Mouse (Mus musculus) ES-CJ7 (cell line): Measurements from ENCODE around the gene Prrx2.

Experiments used
- DNase-seq: peaks from one replicate; pipeline ENCODE4 v3.0.0; 2011; ENCODE audit warnings: low read depth, low spot score

The Prrx2 gene

DNA sequence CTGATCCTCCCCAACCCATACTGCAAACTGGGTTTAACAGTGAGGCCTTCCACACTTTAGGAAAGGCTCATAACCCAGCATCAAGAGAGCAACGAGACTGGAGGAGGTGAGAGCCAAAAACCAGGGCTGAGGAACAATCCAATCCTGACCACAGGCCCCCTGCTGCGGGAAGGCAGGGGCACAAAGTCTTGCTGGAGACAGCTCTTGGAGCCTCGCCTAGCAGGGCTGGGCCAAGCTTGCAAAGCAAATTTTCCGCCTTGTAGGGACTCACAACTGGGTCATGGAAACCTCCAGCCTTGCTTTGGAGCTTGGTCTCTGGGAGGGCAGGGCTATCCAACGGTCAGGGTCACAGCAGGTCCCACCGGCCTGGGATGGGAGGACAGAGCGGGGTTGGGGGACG lies 36.1 kb downstream of the Prrx2 start:
- peak; percentile 71 for DNase-seq

DNA sequence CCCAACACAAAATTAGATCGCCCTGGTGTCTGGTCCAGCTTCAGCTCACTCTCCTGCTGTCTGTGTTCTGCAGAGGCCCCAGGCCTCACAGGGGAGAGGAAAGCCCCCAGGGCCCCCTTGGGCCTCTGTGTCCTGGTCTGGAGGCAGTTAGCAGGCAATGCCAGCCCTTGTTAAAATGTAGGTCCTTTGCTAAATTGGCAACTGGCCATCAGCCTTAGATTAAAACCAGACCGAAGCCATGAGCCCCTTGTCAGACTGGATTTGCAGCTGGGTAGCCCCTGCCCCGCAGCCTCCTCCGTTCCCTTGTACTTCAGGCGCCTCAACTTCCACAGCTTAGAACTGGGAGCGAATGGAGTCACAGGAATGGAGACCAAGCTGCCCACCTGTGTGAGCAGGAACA lies 37.9 kb downstream of the Prrx2 start:
- no peak for DNase-seq

DNA sequence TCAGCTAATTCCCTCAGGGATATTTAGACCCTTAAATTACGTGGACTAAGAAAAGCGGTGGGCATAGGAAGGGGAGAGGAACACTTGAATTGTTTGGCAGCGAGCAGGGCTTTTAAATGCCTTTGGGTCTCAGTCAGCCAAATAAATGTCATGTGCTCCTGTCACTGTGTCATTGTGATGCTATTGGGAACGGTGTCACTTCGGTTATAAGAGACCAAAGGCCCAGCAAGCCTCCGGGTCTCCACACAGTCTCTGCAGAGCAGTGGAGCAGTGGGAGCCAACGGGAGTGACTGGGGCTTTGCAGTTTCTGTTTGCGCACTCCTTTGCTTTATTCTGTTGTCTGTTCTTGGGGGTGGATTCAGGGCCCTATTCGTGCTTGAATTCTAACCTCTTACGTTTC lies 39.7 kb downstream of the Prrx2 start:
- DNase-seq, result no peak

DNA sequence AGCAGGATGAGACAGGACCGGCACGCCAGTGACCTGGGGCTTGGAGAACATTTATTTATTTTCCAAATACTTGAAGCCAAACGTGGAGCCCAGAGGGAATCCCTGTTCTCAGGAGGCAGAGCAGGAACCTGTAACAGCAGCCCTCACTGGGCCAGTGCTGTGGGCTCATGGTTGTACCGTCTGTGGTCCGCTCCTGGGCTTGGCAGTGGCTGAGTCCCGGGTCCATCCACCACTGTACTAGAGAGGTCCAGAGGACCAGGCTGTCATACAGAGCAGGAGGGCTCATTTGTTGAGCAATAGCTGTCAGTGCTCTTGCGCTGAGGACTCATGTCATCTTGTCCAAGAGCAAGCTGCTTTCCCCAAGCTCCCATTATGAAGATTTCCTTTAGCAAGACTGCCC lies 40.3 kb downstream of the Prrx2 start:
- no peak for DNase-seq

DNA sequence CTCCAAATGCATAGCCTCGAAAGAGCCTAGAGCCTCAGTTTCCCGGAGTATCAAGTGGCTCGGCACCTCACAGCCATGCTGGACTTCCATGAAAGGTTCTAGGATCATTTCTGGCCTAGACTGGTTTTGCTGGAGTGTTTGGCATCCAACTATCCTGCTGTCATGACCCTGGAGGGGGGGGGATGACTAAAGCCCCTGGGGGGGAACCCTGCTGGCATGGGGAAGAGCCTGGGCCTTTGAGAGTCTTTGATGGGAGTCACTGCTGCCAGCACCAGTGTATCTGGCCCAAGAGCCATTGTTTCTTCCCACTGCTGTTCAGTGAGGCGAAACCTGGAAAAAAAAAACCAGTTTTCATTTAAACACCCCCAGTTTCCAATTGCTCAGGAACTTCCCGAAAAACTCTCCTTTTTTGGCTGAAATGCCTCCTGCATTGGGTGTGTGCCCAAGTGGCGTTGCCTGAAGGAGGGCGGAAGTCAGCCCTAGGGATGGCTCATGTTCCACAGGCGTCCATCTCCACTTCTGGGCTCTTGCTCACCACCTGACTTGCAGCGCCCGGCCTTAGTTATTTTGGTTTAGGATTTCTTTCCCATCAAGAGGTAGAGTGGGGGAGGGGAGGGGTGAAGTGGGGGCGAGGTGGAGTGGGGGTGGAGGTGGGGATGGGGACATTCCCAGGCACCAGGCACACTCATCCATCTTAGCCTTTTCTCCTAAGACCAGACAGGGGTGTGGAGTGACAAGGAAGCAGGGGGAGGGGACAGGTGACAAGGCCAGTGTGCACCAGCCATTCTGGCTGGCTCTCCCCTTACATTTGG lies 41.1 kb downstream of the Prrx2 start:
- DNase-seq, result peak; percentile 27

DNA sequence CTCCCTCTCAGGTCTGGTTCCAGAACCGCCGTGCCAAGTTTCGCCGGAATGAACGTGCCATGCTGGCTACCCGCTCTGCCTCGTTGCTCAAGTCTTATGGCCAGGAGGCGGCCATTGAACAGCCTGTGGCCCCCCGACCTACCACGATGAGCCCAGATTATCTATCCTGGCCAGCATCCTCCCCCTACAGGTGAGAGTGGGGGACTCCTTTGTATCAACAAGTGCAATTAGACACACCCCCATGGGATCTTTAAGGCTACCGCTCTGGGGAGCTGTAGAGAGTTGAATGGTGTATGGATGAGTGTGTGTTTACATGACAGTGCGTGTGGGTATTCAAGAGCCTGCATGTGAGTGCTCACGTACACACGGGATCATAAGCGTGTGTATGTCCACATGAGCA lies 44.7 kb downstream of the Prrx2 start:
- peak; percentile 51 for DNase-seq

DNA sequence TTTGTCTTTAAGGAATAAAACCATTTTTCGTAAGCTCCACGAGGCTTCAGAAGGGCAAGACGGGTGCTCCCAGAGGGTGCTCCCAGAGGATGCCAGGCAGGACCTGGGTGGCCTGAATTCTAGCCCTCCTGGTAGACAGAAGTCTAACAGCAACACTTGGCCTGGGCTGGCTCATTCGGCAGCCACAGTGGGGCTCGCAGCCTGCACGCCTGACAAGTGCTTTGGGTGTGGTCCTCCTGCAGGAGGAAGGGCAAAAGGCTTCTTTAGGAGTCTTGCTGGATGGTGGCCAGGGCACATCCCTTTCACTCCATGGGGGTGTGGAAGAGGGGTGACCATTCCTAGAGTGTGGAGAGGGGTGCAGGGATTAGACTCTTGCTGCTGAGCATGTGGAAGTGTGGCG lies 46.4 kb downstream of the Prrx2 start:
- peak; percentile 61 for DNase-seq

DNA sequence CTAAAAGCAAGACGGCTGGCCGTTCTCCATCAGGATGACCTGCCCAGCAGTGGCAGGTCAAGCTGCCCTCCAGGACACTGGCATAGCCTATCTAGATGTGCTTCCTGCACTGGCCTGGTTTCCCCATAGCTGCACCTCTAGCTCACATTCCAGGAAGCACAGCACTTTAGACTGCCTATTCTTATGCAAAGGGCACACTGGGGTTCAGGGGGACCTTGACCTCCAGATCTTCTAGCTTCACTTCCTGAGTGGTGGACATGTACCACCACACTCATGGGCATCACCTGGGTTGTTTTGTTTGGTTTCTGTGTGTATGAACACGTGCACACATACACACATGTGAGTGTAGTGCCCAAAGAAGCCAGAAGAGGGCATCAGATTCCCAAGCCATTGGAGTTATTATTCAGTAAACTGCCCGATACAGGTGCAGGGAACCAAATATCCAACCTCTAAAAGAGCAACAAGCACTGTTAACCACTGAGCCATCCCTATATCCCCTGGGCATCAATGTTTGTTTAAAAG lies 50.1 kb downstream of the Prrx2 start:
- peak; percentile 86 for DNase-seq

DNA sequence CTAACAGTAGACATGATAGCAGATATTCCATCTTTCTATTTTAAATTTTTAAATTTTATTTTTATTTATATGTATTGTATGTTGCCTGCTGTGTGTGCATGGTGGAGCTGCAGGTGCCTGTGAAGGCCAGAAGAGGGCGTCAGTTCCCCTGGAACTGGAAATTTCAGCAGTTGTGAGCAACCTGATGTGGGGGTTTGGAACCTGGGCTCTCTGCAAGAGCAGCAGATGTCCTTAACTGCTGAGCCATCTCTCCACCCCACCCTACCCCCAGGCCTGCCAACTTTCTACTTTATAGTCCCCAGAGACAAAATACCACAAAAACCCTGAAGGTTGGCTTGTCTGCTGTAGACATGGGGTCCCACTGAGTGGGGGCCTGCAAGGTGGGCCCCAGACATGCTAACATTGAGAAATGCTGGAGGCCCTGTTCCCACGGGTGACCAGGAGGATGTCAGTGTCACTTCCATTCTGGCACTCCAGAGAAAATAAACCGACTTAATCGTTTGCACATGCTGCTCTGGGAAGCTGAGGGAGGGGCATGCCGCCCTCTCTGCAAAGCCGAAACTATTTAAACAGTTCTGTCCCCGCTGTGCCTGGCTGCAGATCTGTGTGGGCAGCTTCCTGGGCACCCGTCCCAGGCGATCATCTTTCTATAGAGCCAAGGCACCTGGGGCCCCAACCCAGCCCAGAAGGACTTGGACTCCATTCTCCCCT lies 50.8 kb downstream of the Prrx2 start:
- no peak for DNase-seq

DNA sequence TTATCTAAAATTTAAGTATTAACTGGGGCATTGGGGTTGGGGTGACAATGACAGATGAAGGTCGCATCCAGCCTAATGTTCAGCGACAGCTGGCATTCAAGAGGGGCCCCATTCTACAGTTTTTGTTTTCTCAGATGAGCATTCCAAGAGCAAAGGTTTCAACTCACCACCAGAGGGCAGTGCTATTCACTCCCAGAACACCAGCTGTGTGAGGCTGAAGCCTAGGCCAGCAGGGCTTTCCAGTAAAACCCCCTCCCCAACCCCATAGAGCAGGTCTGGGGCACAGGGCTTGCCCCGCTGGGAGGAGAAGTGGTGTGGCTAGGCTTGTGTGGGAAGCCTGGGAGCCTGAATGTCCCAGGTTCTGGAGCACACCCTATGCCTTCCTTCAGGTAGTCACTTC lies 56.2 kb downstream of the Prrx2 start:
- DNase-seq, result peak; percentile 87

DNA sequence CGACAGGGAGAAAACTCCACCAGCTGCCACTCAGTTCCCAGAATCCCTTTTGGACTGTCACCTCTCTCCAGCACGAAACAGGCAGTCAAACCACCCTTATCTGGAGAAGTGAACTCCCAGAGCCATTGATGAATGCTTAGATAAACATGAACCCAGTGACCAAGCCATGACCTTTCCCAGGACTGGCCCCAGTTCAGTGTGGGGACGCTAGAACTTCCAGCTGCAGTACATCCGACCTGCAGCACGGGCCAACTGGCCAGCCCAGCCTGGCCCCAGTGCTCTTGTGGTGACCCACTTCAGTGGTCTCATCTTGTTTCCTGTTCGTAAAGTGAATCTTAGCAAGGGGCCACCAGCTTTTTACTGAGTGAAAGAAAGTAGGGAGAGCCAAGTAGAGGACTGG lies 58.6 kb downstream of the Prrx2 start:
- DNase-seq, result no peak

DNA sequence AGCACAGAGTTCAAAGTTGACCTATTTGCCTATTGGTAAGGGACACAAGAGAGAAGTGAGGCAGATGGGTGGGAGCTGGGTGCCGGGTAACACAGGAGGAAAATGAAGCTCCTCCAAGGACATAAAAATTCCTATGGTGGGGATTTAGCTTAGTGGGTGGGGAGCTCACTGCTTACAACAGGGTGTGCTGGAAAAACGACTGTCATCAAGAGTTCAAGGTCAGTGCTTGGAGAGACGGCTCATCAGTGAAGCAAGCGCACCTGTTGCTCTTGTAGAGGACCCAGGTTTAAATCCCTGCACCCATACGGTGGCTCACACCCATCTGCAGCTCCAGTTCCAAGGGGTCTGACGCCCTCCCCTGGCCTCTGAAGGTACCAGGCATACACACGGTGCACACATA lies 59.2 kb downstream of the Prrx2 start:
- DNase-seq, result peak; percentile 78

DNA sequence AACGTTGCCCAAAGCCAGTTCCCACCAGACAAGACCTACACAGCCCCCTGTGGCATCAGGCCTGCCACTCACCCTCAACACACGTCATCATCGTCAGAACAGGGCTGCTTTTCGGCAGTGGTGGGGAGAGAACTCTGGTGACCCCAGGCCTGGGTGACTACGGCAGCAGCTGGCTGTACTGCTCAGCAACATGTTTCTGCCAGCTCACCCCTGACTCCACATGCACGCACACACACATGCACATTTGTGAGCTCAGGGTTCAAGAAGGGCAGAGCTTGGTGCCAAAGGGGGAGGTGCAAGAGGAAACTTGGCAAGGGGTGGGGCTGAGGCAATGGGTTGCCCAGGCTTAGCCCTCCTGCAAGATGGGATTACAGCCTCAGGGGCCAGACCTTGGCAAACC lies 62.5 kb downstream of the Prrx2 start:
- DNase-seq, result no peak

DNA sequence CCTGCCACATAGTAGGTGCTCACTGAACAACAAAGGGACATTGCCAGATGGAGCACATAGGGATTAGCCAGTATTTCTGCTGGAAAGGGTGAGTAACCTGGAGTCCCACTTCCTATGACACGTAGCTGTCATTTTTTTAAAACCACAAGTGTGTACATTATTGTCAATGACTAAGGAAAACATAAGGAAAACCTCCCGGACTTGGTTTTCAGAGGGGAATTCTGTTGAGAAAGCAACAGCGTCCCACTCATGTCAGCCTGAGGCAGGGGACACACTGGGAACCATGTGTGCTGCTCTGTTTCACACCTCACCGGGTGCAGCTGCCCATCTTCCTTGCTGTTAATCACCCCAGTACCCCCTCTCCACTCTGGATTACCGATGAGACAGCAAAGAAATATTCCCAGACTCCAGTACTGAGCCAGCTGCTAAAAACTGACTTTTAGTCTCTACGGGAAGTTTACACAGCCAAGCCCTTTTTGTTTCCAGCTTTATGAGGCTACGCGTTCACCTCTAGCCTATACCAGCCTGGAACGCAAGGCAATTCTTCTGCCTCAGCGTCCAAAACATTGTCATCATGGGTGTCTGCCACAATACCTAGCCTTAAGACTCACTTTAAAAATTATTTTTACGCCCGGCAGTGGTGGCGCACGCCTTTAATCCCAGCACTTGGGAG lies 64.8 kb downstream of the Prrx2 start:
- DNase-seq, result no peak

DNA sequence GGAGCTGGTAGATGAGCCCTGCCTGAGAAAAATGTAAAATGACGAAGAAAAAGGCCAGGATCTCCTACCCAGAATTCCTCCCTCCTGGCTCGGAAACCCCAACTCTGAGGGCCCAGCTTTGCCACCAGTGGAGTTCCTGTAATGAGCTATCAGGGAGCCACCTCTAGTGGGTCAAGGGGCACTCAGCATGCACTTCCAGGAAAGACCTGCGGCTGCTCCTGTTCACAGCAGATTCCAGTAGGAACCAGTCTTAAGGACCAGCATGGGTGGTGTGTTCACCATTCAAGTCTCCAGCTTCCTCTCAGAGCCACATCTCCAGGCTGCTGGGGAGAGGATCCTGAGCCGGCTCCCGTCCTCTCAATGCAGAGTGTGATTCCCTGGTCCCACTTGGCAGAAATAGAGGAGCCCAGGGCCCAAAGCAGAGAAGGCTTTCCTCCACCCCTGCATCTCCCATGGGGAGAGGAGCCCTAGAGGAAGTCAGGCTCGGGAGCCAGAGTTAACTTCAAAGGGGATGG lies 66.9 kb downstream of the Prrx2 start:
- peak; percentile 76 for DNase-seq

DNA sequence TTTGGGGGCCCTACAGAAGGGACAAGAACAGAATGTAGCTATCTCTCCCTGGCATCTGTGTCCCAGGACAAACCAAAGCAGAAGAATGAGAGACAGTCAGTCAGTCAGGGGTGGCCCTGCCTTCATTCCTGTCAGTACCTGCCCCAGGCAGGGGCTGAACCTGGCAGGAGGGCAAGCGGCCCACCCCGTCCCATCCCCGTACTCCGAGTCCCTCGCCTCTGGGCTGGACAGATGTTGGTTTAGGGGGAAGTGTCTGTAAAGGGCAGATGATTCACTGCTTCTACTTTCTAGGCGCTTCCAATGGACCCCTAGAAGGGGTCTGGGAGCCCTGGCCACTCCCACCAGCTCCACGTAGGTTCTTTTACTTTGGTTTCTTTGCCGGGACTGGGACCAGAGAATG lies 67.5 kb downstream of the Prrx2 start:
- no peak for DNase-seq

DNA sequence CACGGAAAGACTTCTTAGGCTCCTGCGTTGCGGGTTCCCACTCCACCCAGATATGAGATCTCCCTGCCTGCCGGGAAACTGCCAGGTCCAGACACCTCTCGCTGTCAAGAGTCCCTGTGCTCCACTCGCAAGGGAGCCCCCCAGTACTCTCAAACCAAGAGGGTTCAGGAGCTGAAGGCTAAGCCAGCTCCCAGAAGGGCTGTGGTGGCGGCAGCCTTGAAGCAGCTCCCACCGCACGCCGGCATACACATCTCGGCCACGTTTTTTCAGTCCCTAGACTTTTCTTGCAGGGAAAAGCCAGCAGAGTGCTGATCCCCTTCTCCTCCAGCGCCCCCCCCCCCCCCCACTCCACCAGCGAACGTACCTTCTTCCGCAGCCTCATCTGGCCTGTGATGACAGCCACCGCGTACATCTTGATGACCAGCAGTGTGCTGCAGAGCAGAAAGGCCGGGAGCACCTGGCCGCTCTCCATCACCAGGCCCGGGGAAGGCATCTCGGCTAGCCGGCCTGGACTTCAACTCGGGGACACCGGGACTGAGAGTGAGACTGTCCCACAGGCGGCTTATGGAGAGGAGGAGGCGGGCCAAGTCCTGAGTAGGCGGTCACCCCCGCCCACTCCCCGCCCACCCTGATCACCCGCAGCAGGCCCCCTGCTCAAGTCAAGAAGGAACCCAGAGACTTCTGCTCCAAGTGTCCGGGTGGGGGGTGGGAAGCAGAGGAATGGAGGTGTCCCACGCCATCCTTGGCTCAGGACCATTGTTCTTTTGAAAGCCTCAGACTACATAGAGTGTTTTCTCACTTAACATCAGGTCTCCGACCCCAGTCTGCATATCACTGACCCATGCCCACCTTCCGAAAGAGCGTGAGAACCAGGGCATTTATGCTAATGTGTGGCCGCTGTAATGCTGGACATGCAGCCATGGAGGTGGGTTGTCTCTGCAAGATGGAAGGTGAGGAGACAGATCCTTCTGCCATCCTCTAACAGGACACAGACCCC lies 68.3 kb downstream of the Prrx2 start:
- DNase-seq, result no peak

DNA sequence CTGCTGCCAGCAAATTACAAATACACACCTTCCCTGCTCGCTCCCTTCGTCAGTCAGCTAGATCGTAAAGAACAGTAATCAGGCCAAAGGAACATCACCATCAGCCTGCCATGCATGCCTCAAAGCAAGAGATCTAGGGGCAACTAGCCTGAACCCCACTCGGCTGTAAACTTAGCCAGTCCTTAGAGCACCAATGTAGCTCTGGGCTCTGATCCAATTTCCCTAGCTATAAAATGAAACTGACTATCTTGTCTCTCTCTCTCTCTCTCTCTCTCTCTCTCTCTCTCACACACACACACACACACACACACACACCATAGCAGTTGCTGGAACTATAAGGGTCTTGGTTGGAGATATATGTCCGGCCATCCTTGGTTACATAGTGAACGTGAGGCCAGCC lies 69.5 kb downstream of the Prrx2 start:
- DNase-seq, result no peak

DNA sequence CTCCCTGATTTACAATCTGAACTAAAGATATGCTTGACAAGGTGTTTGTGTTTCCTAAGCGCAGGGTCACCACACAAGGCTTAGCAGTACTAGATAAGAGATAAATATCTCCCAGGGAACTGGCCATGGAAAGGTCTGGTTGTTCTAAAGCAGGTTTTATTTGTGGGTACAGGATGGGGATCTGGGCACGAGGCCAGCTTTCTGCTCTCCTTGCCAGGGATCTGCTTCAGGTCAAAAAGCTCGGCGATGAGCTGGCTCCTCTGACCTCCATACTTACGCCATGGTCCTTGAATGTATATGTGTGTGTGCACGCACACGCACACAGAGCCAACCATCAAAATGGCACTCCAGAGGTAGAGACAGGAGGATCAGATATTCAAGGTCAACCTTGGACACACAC lies 70.2 kb downstream of the Prrx2 start:
- DNase-seq, result no peak

DNA sequence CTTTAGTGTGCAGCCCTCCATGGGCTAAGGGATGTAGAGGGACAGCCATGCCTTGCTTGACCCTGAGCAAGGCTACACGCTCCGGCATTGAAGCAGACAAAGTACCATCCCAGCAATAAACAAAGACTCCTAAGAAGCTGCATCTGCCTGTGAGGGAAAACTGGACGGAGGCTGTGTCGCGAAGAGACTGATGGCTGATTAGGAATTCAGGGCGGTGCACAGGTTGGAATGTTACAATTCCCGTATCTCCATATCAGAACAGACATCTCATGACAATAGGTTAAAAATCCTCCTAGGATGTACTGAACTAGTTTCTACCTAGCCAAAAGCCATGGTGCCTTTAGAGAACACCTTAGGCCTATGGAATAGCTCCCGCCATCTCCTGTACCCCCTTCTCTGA lies 71.1 kb downstream of the Prrx2 start:
- no peak for DNase-seq

DNA sequence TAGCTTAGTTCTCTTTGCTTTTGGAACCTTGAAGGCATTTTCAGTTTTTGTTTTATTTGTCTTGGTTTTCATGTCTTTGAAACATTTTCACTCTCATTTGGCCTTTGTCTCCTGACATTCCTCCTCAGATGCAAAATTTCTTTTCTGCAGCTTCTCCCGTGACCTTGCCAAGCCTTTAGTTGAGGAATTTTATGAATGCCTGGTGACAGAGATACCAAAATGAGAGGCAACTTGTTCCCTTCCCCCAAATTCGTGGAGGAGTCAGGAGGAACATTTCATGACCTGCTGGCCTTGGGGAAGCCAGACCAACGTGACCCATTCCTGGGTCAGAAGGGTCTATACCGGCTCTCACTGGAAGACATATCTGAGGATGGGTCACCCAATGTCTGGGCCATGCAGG lies 71.9 kb downstream of the Prrx2 start:
- no peak for DNase-seq
